Mouse (Mus musculus) kidney, postnatal 4 days (tissue): ENCODE results near the gene Tmem54.

Source experiments
- DNase-seq, 2 experiments: peaks; one replicate each; pipeline ENCODE4 v3.0.0; 2021; ENCODE audit warnings: mixed read lengths in 2 of 2

The Tmem54 gene

DNA sequence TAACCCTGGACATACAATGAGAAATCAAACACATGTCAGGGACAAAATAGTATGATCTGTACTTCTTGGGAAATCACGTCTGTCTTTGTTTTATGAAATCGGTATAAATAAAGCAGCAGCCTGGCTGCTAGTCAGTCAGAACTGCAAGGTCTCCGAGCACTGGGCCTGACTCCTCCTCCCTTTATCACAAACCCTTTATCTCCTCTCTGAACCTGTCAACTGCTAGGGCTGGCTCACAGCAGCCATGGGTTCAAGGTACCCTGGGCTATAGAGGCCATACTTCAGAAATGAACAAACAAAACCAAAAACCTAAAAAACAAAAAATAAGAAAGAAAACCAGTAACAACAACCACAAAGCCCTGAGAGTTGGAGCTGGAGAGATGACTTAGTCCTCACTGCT lies 53.2 kb downstream of the Tmem54 start:
- DNase-seq: no peak

DNA sequence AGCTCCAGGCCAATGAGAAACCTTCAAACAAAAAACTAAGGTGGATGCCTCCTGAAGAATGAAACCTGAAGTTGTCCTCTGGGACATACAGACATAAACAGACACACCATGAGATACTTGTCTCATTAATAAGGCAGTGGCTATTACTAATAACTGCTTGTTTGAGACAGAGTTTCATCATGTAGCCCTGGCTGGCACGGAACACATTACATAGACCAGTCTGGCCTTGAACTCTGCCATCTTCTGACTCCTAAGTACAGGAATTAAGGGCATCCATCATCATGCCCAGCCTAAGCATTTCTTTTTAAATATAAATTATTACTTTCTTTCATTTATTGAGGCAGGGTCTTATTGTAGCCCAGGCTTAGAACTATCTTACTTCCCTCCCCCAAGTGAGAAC lies 55.7 kb downstream of the Tmem54 start:
- no peak for DNase-seq
